Mouse (Mus musculus): ENCODE data around the gene Prss35. TPM values are rescaled to one million over a fixed set of nuclear protein-coding genes. Genes with fewer than 3 reads are reported as not detected.

Gene Prss35
- polyA plus RNA-seq (2015; fragmentation: Illumina TruSeq; extraction: RNeasy Lipid Tissue Mini Kit (QIAGEN cat#74804); ENCODE audit: insufficient read depth, low replicate concordance): 0.33 TPM

DNA sequence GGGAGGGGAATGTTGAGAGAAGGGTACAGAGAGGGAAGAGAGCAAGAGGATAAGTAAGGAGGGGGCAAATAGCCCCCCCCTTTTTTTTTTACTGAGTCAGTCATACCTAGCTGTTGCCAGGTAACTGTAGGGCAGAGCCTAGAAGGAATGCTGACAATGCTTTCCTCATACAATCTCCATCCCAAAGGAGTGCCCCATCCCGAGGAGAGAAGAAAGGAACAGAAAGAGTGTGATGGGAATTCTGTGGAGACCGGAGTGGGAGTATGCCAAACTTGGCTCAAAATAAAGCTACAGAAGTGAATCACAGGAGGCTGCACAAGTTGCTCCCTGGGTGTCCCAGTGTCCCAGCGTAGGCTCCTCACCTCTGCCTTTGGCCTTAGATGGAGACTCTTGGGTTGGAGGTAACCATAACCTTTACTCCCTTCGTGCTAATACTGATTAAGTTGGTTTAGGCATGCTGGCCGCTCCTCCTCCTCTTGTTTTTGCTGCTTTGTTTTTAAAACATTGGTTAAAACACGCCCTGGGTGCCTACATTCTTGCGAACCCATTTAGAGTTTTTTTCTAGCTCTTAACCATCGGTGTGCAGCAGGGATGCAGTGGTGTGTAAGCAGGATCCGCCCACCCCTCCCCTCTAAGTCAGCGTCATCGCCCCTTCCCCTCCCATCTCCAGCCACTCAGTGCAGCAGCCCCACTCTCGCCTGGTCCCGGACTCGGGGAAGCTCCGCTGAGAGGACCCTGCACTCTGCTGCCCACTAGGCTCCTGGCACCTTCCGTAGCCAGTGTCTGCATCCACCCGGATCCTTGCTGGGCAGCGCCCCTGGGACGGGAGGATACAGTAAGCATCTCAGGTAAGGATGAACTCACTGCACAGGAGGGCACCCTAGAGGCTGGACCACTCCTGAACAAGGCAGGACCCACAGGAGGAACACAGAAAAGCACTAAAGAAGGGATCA is at the start of gene Prss35:
Gene Prss35, plus strand, starts transcription at position 691 of the 953 bp plus-strand sequence.

DNA sequence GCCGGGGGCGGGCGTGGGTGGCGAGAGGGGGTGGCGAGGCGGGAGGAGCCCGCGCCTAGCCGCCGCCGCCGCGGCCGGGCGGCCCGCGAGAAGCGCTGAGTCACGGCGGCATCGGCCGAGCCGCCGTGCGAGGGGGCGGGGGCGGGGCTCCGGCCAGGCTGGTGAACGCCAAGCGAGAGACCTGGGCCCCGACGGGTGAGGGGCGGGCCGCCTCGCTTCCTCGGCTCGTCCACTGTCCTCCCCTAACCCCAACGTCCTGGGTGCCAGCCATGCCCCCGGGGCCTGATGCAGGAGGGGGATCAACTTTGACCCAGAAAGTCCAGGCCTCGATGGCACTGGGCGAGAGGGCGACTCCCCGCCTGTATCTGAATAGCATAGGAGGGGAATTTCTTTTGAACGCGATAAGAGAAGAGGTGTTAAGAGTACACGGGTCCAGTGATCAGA is 47.6 kb upstream of the Prss35 start, which contains the start of gene Me1:
Gene Me1, minus strand, starts transcription at position 136 of the 444 bp plus-strand sequence.

Other genes starting within 250 kb of the Prss35 start
- 12.1 TPM for gene Pgm3, start 171.8 kb upstream of the Prss35 start, polyA plus RNA-seq (2015; fragmentation: Illumina TruSeq; extraction: RNeasy Lipid Tissue Mini Kit (QIAGEN cat#74804); ENCODE audit: insufficient read depth, low replicate concordance)
- gene Rwdd2a, start 171.7 kb upstream of the Prss35 start, polyA plus RNA-seq (2015; fragmentation: Illumina TruSeq; extraction: RNeasy Lipid Tissue Mini Kit (QIAGEN cat#74804); ENCODE audit: insufficient read depth, low replicate concordance): 2.9 TPM
- 5.4 TPM for gene Me1, start 47.7 kb upstream of the Prss35 start, polyA plus RNA-seq (2015; fragmentation: Illumina TruSeq; extraction: RNeasy Lipid Tissue Mini Kit (QIAGEN cat#74804); ENCODE audit: insufficient read depth, low replicate concordance)
- gene Snap91, start 137.0 kb downstream of the Prss35 start, polyA plus RNA-seq (2015; fragmentation: Illumina TruSeq; extraction: RNeasy Lipid Tissue Mini Kit (QIAGEN cat#74804); ENCODE audit: insufficient read depth, low replicate concordance): 2.7 TPM

Measured in spleen, adult 10 weeks (tissue).